Mouse (Mus musculus) urinary bladder, postnatal 25 days (tissue): Measurements from ENCODE around the gene Mycbp2.

Source experiments
- DNase-seq: peaks from one replicate; pipeline ENCODE4 v3.0.0; 2022; ENCODE audit warnings: low spot score

Mycbp2 gene

GRCm38 (mm10) chr14:103258745-103259144 lies 87.9 kb downstream of the Mycbp2 start:
- no peak for DNase-seq

GRCm38 (mm10) chr14:103256866-103257265 lies 89.7 kb downstream of the Mycbp2 start:
- DNase-seq, result no peak

- DNase-seq, result no peak
Measured at GRCm38 (mm10) chr14:103254311-103254710, 92.3 kb downstream of the Mycbp2 start.

GRCm38 (mm10) chr14:103242020-103242419 lies 104.6 kb downstream of the Mycbp2 start:
- DNase-seq, result no peak

- DNase-seq, result no peak
Measured at GRCm38 (mm10) chr14:103234770-103235169, 111.8 kb downstream of the Mycbp2 start.

- no peak for DNase-seq
Measured at GRCm38 (mm10) chr14:103233640-103234593, 112.7 kb downstream of the Mycbp2 start.

- DNase-seq, result no peak
Measured at GRCm38 (mm10) chr14:103222356-103222755, 124.3 kb downstream of the Mycbp2 start.

GRCm38 (mm10) chr14:103221751-103222150 lies 124.9 kb downstream of the Mycbp2 start:
- DNase-seq, result no peak

GRCm38 (mm10) chr14:103216331-103216730 lies 130.3 kb downstream of the Mycbp2 start:
- no peak for DNase-seq

- DNase-seq, result no peak
Measured at GRCm38 (mm10) chr14:103186658-103187057, 160.0 kb downstream of the Mycbp2 start.

GRCm38 (mm10) chr14:103186076-103186475 lies 160.5 kb downstream of the Mycbp2 start:
- DNase-seq, result no peak

GRCm38 (mm10) chr14:103180096-103180495 lies 166.5 kb downstream of the Mycbp2 start:
- DNase-seq, result no peak

- no peak for DNase-seq
Measured at GRCm38 (mm10) chr14:103162923-103163322, 183.7 kb downstream of the Mycbp2 start.

- no peak for DNase-seq
Measured at GRCm38 (mm10) chr14:103155685-103156084, 190.9 kb downstream of the Mycbp2 start.

GRCm38 (mm10) chr14:103150139-103150538 lies 196.5 kb downstream of the Mycbp2 start:
- DNase-seq, result no peak

GRCm38 (mm10) chr14:103131991-103132390 lies 214.6 kb downstream of the Mycbp2 start:
- DNase-seq, result no peak

- DNase-seq, result no peak
Measured at GRCm38 (mm10) chr14:103125756-103126155, 220.9 kb downstream of the Mycbp2 start.

- no peak for DNase-seq
Measured at GRCm38 (mm10) chr14:103114994-103115670, 231.5 kb downstream of the Mycbp2 start.

- no peak for DNase-seq
Measured at GRCm38 (mm10) chr14:103112606-103113363, 233.8 kb downstream of the Mycbp2 start.

- no peak for DNase-seq
Measured at GRCm38 (mm10) chr14:103109971-103110370, 236.6 kb downstream of the Mycbp2 start.

GRCm38 (mm10) chr14:103106301-103106700 lies 240.3 kb downstream of the Mycbp2 start:
- DNase-seq, result no peak

- no peak for DNase-seq
Measured at GRCm38 (mm10) chr14:103102731-103103335, 243.8 kb downstream of the Mycbp2 start.
